Mouse (Mus musculus) brain, adult 2 months (tissue): Measurements from ENCODE around the gene Ddx41.

Source experiments
- DNase-seq: peaks from one replicate; pipeline ENCODE4 v3.0.0; 2011; ENCODE audit warnings: low read depth, low spot score

The Ddx41 gene

DNA sequence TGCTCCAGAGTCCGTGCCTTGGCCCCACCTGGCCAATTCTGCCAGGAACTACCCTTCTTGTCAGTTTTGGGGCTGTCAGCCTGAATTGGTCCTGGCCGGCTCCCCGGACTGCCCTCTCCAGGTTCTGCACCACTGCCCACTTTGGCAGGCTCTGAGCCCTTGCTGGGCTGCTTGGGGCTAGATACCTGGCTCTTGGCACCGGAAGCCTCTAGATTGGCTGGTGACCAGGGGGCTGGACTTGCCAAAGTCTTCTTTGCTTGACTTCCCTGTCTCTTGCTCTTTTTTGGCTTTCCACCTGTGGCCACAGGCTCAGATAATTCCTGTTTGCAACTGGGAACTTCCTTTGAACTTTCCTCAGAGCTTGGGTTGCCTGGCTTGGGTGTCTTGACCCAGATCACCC lies 6.4 kb upstream of the Ddx41 start:
- DNase-seq, result no peak

DNA sequence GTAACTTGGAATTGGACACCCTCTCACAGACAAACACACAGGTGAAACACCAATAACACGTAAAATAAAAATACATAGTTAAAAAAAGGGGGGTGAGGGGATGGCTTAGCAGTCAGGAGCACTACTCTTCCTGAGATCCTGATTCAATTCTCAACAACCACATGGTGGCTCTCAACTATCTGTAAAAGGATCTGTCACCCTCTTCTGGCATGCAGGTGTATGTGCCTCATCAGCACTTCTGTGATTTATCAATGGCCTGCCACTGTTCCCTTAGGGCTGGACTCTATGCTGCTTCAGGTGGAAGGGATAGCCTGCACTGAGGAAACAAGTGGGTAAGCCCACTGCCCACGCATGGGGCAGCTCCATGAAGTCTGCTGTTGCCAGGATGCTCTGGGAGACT lies 4.5 kb upstream of the Ddx41 start:
- peak; percentile 22 for DNase-seq

DNA sequence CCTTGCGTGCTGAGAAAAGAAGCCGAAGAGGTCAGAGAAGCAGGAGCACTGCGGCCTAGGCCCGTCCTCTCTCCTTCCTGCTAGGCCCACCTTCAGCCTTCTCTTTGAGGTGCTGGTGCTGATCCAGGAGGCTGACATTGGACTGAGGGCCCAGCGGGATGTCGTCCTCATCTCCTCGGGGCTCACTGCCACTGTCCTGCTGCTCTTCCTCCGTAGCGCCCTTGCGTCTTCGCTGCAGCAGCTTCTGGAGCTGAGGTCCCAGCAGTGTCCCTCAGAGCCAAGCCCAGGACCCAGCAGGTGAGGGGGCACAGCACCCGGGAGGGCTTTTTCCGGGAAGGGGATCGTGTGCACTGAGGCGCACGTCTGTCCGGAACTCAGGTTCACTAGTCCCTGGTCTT lies 663 bp downstream of the Ddx41 start:
- no peak for DNase-seq

DNA sequence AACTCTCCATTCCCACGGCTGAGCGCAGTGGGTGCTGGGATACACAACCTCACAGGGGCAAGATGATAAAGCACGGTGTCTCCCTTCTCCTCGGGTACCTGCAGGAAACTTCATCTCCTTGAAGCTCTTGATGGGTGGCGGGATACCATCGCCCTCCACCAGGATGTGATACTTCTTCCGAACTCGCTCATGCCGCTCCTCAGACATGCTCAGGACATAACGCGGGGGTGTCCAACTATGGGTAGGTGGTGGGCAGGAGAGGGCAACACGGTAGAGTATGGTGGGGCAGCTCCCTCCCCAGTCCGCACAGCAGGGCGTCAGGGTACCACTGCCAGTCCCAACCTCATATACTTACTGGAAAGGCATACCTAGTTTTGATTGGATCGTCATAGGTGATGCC lies 1.3 kb downstream of the Ddx41 start:
- DNase-seq, result no peak

DNA sequence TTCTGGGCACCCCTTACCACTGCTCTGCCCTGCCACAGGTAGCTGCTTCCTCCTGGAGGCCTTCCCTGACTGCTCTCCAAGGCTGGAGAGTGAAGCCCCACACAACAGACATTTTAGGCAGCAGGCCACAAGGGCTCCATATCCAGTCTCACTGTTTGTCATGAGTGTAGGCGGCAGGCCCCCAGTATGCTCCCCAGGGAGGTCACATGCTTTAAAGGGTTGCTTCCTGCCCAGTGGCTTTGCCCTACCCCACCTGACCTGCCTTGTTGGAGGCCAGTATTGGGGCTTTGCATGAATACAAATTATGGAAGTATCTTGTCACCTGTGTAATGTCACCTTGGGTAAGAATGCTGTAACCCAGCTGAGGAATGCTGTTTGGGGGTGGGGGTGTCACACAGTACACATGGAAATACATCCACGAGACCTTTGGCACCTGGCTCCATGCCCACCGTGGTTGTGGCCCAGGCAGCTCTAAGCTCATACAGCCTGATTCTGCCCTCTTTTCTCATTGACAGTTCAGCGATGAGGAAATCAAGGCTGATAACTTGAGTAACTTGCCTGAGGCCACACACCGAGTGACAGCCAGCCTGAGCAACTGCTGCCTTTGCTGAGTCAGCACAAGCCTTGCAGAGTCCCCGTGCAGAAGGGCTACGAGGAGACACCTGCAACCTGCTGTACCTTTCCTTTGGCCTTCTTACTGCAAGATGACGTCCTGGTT lies 7.1 kb downstream of the Ddx41 start, which contains the start of gene Dok3:
Dok3 (minus strand) TSS at position 99 of the 718 bp plus-strand sequence.
- no peak for DNase-seq

DNA sequence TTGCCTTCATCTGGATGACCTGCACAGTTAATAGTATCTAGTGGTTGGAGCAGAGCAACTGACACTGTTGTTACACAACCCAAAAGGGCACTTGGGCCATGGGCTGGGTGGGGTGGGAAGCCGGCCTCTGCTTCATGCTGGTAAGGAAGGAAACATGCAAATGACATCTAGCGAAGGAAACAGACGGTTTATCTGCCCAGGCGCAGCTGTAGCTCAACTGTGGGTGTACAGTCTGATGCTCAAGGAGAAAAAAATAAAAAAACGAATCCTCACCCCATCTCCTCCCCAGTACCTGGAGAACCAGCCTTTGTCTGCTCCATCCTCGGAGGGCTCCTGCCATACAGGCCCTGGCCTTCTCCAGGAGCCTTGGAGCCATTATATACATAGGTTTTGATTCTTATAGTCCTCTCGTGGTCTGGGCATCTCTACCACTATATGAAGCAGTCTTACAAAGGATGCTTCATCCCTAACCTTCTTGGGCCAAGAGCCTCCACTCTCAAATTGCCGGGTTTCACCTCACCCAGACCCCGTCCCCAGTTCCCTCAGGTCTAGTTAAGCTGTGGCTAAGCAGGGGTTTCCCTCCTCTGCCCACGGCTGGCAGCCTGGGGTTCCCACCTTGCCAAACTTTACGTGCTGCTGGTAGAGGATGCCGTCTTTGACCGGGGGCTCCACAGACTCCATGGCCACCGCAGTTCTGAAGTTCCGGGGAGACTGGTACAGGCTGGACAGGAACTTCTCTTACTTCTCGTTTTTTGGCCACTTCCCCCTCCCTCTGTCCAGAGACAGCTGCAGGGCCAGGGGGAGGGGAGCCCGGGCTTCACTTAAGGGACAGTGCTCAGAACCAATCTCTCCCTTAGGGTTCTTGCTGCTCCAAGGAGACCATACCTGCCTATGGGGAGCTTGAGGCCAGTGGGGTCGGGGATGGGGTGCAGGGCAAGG lies 8.4 kb downstream of the Ddx41 start:
- peak; percentile 54 for DNase-seq

DNA sequence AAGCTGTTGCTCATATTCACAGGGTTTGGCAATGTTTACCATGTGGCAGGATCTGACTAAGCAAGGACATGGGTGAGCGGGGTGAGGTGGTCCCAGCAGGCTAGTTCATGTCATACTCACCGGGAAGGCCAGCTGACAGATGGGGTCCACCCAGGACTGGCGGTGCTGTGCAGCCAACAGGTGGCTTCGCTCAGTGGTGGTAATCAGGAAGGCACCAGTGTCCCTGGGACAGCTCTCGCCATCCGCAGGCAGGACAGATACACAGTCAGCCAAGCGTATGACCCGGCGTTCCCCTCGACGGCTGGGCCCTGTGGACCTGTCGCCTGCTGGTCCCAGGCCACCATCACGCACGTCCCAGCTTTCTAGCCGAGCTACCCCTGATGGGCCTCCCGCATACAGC lies 9.2 kb downstream of the Ddx41 start:
- DNase-seq, result no peak

DNA sequence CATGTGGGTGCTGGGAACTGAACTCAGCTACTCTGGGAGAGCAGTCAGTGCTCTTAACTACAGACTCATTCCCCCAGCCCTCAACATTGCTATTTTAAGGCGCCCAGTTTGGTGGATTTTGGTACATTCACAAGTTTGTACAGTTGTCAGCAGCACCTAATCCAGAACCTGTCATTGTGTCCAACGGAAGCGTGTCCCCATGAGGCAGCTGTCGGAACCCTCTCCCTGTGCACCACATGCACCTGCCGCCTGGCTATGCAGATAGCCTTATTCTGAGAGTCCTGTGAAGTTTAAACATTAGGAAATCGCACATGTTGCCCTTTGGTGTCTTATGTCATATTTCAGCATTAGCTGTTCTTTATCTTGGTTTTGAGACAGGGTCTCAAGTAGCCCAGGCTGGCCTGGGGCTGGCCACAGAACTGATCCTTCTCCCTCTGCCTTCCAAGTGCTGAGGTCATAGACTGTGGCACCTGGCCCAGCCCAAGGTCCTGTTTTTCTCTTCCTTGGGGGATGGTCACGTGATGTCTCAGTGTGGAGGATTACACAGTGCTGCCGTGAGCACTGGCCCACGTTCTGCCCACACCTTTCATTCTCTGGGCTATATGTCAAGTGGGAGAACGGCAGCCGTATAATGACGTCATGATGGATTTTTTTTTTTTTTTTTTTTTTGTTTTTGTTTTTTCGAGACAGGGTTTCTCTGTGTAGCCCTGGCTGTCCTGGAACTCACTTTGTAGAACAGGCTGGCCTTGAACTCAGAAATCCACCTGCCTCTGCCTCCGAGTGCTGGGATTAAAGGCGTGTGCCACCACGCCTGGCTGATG lies 10.5 kb downstream of the Ddx41 start:
- no peak for DNase-seq

DNA sequence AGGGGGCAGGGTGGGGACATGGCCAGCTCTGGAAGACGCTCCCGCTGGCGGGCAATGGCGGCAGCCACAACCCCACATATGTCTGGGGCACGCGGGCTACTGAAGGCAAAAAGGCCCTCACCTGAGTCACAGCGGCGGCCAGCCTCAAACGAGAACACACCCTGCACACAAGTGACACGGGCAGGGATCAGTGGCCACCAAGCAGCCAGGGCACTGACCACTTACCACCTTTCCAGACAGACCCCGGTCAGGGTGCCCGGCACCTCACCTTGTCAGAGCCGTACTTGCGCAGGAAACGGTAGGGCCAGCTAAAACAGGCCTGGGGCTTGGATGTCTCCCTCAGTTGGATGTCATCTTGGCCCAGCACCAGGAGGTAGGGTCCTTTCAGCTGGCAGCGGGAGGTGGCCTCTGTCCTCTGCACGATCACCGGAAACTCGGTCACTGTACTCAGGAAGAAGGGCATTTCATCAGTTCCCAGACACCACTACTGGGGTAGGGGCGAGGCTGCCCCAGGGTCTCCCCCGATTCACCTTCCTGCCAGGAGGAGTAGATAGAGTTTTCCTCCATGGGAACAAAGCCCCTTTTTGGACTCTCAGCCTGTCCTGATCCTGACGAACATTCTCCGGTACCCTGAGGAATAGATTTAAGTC lies 12.4 kb downstream of the Ddx41 start:
- no peak for DNase-seq

DNA sequence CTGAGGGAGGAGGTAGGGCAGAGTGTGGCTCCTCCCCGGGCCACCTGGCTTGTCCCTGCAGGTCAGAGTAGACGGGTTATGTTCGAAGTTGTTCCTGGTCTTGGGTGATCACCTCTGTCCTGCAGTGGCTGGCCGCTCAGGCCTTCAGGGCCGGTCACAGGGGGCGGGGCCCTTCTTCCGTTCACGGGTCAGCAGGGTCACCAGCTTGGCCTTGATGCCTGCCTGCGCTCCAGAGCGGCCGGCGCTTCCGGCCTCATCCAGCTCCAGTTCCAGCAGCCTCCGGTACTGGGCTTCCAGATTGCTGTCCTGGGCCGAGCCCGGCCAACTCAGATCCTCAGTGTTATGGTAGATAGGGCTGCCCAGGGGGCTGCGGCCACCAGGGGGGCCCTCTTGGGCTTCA lies 13.2 kb downstream of the Ddx41 start:
- no peak for DNase-seq

DNA sequence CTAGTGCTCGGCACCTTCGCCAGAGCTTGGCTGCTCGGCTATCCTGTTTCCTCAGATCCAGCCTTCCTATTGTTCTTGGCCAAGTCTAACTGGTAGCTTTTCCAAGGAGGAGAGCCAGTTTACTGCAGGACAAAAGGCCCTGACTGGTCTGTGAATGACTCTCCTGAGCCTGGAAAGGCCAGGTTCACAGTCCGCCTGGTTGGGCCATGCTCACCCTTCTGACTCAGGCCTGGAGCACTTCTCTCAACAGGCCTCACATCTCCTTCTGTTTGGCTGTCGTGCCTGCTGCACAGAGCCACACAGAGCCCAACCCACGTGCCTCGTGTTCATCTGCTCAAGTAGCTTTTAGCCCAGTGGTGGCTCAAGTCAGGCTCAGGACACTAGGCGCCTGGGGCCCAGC lies 13.7 kb downstream of the Ddx41 start:
- no peak for DNase-seq

DNA sequence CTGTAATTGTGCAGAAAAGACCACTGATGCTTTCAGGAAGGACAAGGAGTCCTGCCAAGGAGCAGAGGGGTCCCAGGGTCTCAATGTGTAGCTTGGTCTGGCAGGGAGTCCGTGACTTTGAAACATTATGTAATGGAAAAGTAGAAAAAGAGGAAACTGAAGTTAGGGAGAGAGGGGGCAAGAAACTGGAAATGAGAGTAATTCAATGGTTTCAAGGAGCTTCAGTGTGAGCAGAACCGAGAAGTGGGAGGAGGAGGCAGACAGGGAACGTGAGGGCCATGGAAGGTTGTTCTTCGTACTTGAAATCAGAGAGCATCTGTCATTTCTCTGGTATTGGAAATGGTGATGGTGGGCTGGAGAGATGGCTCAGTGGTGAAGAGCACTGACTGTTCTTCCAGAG lies 16.9 kb downstream of the Ddx41 start:
- no peak for DNase-seq

DNA sequence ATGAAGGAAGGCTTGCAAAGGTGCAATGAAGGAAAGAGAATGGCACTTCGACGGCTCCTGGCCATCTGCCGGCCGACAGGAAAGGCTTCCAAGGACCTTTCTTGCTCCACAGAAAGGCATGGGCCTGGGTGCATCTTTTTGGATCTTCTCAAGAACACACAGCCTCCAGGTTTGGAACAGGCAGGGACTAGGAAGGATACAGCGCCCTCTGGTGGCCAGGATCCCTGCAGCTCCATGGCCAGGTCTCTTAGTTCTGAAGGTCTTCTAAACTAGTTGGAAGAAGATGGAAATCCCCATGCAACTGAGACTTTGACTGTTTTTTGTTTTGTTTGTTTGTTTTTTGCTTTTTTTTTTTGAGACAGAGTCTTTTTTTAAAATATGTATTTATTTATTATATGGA lies 19.5 kb downstream of the Ddx41 start:
- DNase-seq, result peak; percentile 95

DNA sequence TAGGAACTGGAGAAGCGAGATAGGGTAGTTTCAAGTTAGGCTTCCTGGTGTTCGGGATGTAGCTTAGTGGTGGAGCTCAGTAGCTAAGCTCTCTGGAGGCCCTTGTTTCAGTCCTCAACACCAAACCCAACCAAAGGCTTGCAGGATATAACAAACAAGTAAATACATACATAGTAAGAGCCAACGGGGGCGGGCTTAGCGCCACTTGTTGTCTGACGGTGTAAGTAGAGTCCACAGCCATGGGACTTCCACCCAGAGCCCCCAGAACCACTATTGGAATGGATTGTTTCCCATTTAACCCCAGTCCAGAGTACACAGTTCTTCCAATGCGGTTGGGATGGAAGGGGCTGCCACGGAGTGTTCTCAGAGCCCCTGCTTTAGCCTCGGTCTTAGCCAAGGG lies 22.6 kb downstream of the Ddx41 start:
- DNase-seq, result no peak

DNA sequence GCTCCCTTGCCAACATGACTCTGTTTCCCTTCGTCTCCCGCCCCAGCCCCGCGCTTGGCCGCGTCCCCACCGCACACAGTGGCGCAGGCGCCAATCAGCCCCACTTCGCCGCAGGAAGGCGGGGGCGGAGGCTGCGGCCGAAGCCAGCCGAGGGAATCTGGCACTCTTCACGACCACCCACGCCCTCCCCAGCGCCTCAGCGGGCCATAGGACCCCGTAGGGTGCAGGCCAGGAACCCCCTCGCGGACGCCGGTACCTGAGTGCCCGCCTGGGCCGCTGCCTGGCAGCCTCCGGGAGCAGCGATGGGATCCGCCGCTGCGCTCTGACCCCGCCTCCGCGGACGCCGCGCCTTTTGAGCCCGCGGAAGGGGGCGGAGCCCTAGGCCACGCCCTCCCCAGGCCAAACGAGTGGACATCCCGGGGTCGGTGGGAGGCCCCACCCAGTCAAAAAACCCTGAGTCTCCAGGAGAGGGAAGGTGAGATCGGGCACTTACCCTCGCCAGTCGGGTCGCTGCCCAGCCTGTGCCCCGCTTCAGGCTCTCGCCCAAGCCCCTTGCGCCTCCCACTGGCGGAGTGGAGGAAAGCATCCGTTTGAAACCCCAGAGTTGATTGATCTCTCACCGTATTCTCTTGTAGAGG lies 23.2 kb downstream of the Ddx41 start, which contains the start of gene Pdlim7:
Pdlim7 (minus strand) TSS at position 566 of the 638 bp plus-strand sequence.
- peak; percentile 81 for DNase-seq

DNA sequence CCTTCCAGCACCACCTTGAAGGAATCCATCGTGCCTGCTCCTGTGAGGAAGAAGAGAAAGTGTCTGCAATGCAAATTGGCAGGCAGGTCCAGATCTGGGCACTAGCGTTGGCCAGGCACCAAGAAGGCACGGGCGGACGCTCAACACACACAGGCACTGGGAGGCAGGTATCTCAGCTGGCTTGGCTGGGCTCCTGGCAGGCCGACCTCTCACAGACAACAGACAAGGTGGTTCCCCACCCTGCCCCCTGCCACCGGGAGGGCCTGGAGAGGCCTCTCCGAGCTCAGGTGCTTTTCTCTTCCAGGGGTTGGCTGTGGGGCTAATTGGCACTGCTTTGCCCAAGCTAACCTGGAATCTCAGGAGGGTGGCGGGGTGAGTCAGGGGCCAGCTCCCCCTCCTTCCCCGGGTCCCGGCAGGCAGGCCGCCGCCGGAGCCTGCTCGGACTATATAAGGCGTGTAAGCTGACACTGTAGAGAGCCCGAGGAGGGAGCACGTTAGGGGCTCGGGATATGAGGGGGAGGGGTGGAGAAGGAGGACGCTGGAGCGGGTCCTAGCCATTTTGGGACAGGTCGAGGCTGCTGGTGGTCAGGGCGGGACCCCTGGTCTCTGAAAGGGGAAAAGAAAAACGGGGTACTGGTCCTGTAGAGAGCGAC lies 24.0 kb downstream of the Ddx41 start:
- peak; percentile 56 for DNase-seq

DNA sequence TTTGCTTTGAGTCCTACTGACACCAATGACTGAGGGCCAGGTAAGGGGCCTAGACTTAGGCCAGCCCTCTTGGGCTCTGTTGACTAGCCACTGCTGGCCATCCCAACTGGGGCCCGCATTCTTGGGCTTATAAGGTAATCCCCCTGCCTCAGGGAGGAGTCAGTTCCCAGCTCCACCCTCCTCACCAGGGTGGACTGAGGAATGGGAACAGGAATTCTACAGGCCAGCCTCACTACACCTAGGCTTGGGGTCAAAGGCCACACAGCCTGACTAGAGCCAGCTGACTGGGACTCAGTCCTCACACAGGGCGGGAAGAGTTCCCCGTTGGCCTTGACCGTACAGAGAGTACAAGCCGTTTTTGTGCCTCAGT lies 25.0 kb downstream of the Ddx41 start:
- no peak for DNase-seq

DNA sequence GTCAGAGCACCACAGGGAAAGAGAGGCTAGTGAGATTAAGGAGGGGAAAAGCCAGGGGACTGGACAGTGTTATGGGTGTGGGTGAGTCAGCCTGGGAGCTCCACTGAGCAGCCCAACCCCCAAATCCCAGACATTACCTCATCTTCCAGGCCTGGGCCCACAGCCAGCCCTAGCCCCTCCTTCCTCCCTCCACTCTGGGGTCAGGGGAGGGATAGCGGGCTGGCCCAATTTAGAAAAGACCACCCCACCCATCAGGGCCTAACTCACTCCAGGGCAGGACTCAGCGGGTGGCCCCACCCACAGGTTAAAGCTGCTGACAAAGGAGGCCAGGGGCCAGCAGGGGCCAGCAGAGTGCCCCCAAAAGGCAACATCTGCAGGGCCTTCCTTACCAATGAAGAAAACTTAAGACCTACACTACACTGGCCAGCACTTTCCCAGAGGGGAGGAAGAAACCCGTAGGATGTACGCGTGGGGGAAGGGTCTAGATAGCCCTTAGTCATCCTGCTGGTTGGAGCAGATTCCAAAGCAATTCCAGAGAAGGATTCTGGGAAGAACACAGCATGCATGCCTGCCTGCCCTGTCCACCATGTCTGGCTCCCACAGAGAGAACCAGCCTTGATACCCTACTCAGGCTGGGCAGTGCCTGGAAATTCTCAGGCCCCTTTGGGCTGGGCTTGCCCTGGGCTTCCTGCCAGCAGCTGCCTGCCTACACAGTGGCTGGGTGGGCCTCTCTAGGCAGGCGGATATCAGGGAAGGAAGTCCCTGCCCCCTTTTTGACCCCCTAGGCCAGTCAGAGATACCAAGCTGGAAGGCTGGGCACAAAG lies 25.6 kb downstream of the Ddx41 start:
- DNase-seq, result peak; percentile 50

DNA sequence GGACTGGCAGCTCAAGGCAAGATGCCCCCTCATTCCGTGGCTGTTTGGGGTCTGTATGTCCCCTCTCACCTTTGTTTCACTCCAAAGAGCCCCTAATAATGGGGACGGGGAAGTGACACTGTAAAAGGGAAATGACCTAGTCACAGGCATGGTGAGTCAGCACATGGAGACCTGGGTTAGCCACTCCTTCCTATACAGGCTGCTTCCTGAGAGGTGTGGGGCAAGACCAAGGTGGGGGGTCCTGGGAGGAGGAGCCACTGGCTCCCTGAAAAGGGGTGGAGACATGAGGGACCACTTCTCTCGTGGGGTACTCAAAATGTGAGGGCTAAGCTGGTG lies 26.2 kb downstream of the Ddx41 start:
- no peak for DNase-seq

DNA sequence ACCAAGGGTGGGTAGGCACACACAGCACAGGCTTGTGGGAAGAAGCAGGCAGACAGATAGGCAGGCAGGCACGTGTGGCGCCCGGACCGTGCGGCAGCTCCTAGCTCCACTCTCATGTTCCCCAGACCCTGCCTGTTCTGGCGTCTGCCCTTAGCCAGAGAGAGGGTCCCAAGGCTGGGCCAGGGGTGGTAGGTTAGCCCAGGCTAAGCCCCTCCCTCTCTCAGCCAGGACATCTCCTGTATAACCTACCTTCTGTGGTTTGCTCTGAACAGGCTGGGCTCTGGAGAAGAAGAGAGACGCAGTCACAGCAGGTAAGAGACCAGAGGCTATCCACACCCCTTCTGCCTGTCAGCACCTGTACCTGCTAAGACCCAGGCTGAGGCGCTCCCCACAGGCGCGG lies 27.9 kb downstream of the Ddx41 start:
- DNase-seq, result no peak
